Mouse (Mus musculus): Measurements from ENCODE around the gene Ccdc27.

DNA sequence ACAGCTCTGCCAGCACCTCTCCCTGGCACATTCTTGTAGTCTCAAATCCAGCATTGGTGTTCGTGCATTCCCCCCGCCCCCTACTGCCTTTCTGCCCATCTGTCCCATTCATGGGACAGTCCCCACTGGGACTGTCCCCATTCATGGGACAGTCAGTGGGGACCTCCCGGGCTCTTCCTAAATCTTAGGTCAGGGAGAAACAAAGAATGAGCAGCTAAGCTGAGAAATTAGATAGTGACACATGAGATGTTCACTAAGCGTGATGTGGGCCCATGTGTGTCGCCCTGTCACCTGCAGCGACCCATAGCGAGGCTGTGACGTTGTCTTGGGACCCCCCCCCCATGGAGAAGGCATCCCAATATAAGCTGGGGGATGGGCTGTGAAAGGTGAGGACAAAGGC, 48.9 kb upstream of the Ccdc27 start:
- TF ChIP-seq CTCF (IDR thresholded peaks at IDR 0.05; ENCODE audit: borderline replicate concordance, control insufficient read depth, extremely low read depth, insufficient read depth, low read length, poor library complexity), result no peak
- no peak for TF ChIP-seq POLR2A (IDR thresholded peaks at IDR 0.05; ENCODE audit: control insufficient read depth, extremely low read depth, insufficient read depth, low read length, poor library complexity)

All from thymus, adult 2 months (tissue).